Mouse (Mus musculus) lung, embryonic 15.5 days (tissue): ENCODE measurements at regions not wholly inside any gene's neighbourhood (a gene's known extent, or its start where the extent isn't known, plus 50 kb on each side); places are given as distances from the start of the nearest gene placed in this dataset.

Source experiments
- ATAC-seq: fragments of 200-750 bp; cut with Nextera tagmentation; 2 replicates; pipeline ENCODE4 v1.8.0; 2017; ENCODE audit warnings: moderate number of reproducible peaks, borderline replicate concordance; ENCODE audit not compliant: low FRiP score, low TSS enrichment; ENCODE audit errors: extremely low read depth
- H3K27ac ChIP-seq: fragments of 300-500 bp; sonication (generic); 2 replicates; pipeline ENCODE4 v1.5.1; 2015; ENCODE audit warnings: moderate library complexity, mild to moderate bottlenecking, inconsistent platforms
- H3K27me3 ChIP-seq: fragments of 300-500 bp; sonication (generic); 2 replicates; pipeline ENCODE4 v1.6.1; 2015; ENCODE audit warnings: inconsistent platforms
- H3K36me3 ChIP-seq: fragments of 300-500 bp; sonication (generic); 2 replicates; pipeline ENCODE4 v1.6.1; 2015; ENCODE audit warnings: inconsistent platforms
- H3K4me1 ChIP-seq: fragments of 300-500 bp; sonication (generic); 2 replicates; pipeline ENCODE4 v1.6.1; 2015; ENCODE audit warnings: inconsistent platforms
- H3K4me2 ChIP-seq: fragments of 300-500 bp; sonication (generic); 2 replicates; pipeline ENCODE4 v1.6.1; 2015; ENCODE audit warnings: inconsistent platforms, mild to moderate bottlenecking, moderate library complexity
- H3K4me3 ChIP-seq: fragments of 300-500 bp; sonication (generic); 2 replicates; pipeline ENCODE4 v1.5.1; 2015; ENCODE audit warnings: mild to moderate bottlenecking, inconsistent platforms
- H3K9ac ChIP-seq: fragments of 300-500 bp; sonication (generic); 2 replicates; pipeline ENCODE4 v1.6.1; 2015; ENCODE audit warnings: inconsistent platforms
- H3K9me3 ChIP-seq: fragments of 300-500 bp; sonication (generic); 2 replicates; pipeline ENCODE4 v1.6.1; 2016; ENCODE audit warnings: inconsistent platforms
- WGBS: fragments of 180-500 bp; shearing (Covaris S2); methylation state at CpG from one replicate; pipeline ENCODE4 v1.1.7; 2015; 5-methylcytosine and 5-hydroxymethylcytosine counted together

- 91% methylated on average over 1 of the region's 1 CpGs for WGBS
- ATAC-seq: no peak
- Histone ChIP-seq H3K9me3 (no peaks in the 10 kb centered on the region), H3K36me3 (no peaks in the 10 kb centered on the region), H3K27me3 (no peaks in the 10 kb centered on the region), H3K4me2 (no peak overlapping the region), H3K9ac (no peak overlapping the region), H3K27ac (no peak overlapping the region), H3K4me3 (no peak overlapping the region), H3K4me1 (no peaks in the 10 kb centered on the region)
Measured at GRCm38 (mm10) chr6:111738983-111739382, 534.6 kb upstream of the Lmcd1 start.

DNA sequence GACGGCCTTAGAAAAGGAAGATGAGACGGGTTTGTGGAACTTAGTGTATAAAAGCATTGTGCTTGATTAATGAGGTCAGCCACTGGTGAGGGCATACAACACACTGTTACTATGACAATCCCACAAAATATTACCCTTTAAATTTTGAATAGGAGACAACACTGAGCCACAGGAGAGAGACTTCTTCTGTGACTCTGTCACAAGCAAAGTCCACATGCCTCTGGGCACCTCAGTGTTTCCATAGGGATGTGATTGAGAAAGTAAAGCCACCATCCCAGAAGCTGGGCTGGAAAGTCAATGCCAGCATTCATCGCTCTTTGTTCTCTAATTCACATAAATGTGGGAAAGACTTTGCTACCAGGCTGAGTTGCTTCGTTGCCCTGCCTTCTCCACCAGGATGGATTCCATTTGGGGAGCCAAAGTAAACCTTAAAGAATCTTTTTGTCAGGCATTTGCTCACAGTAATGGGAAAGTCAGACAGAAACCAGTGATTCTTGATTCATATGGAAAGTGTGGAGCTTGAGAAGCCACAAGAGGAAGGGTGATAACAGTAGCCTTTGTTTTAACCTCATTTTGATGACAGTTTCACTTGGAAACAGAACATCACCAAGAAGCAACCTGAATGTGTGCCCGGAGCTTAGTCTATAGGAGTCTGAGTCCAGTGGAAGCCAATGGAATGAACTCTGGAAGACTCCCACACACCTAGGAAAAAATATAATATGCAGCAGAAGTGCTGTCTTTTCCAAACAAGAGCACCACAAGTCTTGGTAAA is 491.7 kb upstream of the Lmcd1 start:
- H3K36me3 ChIP-seq: no peaks in the 10 kb centered on the region
- H3K9me3 ChIP-seq: no peaks in the 10 kb centered on the region
- 81% methylated on average over 5 of the region's 5 CpGs for WGBS

DNA sequence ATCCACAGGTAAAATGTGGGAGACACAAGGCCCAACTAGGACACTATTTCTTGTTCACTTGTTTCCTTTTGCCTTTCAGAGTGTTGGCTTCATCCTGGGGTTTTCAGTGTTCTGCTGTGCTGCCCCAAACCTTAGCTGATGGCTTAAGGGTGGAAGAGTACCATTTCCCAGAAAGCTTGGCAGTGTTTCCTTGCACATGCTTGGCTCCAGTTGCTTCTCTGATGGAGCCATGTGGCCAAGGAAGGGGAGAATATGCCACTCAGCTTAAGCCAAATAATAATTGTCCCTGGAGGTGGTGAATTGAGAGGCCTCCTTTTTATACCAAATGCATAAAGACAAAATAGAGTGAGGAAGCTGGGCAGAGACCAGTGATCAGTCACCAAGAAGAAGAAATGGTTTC is 464.9 kb upstream of the Lmcd1 start:
- no peaks in the 10 kb centered on the region for H3K4me1 ChIP-seq
- no peak overlapping the region for H3K9ac ChIP-seq
- no peaks in the 10 kb centered on the region for H3K27me3 ChIP-seq
- no peaks in the 10 kb centered on the region for H3K36me3 ChIP-seq
- H3K4me3 ChIP-seq: no peak overlapping the region
- no peak overlapping the region for H3K4me2 ChIP-seq
- no peaks in the 10 kb centered on the region; the same call in 1 of the 2 replicates for H3K9me3 ChIP-seq
- H3K27ac ChIP-seq: no peak overlapping the region
- ATAC-seq: no peak

More for the DNA sequence above, 491.7 kb upstream of the Lmcd1 start:
- no peak for ATAC-seq
- H3K4me3 ChIP-seq: no peak overlapping the region
- no peak overlapping the region for H3K4me2 ChIP-seq
- H3K27ac ChIP-seq: no peak overlapping the region
- H3K4me1 ChIP-seq: no peaks in the 10 kb centered on the region
- H3K9ac ChIP-seq: no peak overlapping the region
- H3K27me3 ChIP-seq: no peaks in the 10 kb centered on the region

DNA sequence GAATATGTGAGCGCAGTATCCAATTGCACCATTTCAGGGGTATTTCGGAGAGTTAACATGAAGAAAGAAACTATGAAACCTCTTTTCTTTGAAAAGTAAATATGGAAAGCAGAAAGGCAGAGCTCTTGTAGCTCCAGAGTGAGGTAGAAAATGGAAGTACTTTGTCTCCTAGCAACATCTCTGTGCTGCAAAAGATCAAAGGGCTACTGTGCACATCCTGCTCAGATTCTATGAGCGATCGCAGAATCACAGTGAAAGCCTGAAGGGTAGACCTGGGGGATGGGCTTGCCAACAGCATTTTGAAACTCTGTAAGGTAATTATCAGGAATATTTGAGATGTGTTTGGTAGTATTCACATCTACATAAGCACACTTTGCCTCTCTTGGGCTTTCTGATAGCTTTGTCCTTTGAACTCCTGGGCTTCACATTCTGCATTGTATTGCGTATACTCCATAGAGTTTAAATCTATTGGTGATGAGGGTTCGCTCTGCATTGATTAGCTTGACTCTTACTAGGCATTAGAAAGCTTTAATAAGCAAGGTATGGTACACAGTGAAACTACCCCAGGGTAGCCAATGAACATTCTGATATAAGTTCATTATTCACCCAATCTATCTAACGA is 459.5 kb upstream of the Lmcd1 start:
- Histone ChIP-seq H3K4me1 (no peaks in the 10 kb centered on the region), H3K27ac (0 out of 2 replicates have a peak overlapping the region, but pooled peaks have one; percentile 9), H3K36me3 (no peaks in the 10 kb centered on the region), H3K4me2 (no peak overlapping the region), H3K9ac (no peak overlapping the region), H3K4me3 (no peak overlapping the region), H3K27me3 (no peaks in the 10 kb centered on the region), H3K9me3 (no peaks in the 10 kb centered on the region; the same call in 1 of the 2 replicates)
- ATAC-seq: peak; percentile 77; the same call in 1 of the 2 replicates
- 59% methylated on average over 7 of the region's 7 CpGs for WGBS

DNA sequence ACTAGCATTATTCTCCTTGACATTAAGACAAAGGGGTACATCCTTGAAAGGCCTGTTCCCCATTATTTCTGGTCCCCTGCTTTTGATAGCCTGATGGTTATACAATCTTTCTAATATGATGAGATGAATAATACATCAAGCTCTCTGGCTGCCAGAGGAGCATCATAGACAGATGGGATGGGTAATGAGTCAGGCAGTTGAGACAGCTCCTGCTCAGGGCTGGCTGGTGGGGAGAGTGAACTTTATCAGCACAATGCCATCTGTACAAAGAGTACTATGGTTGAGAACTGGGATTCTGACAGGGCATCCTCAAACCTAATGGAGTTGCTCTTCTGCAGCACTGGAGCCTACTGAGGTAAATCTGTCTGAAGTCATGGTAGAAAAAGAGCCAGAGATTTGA is 458.4 kb upstream of the Lmcd1 start:
- Histone ChIP-seq H3K4me1 (no peaks in the 10 kb centered on the region), H3K36me3 (no peaks in the 10 kb centered on the region), H3K4me3 (no peak overlapping the region), H3K27me3 (no peaks in the 10 kb centered on the region), H3K9ac (no peak overlapping the region), H3K27ac (no peak overlapping the region), H3K4me2 (no peak overlapping the region), H3K9me3 (no peaks in the 10 kb centered on the region; the same call in 1 of the 2 replicates)
- no peak for ATAC-seq

- H3K4me1 ChIP-seq: no peaks in the 10 kb centered on the region
- 78% methylated on average over 3 of the region's 3 CpGs for WGBS
- H3K27ac ChIP-seq: no peak overlapping the region
- H3K9ac ChIP-seq: no peak overlapping the region
- H3K36me3 ChIP-seq: no peaks in the 10 kb centered on the region
- ATAC-seq: no peak
- no peaks in the 10 kb centered on the region; the same call in 1 of the 2 replicates for H3K9me3 ChIP-seq
- no peaks in the 10 kb centered on the region for H3K27me3 ChIP-seq
- H3K4me3 ChIP-seq: no peak overlapping the region
- no peak overlapping the region for H3K4me2 ChIP-seq
Measured at GRCm38 (mm10) chr6:111820265-111820664, 453.3 kb upstream of the Lmcd1 start.

- WGBS: 46% methylated on average over 6 of the region's 6 CpGs
- no peaks in the 10 kb centered on the region for H3K4me1 ChIP-seq
- no peak for ATAC-seq
- no peak overlapping the region for H3K9ac ChIP-seq
- no peak overlapping the region for H3K27ac ChIP-seq
- H3K36me3 ChIP-seq: no peaks in the 10 kb centered on the region
- H3K27me3 ChIP-seq: no peaks in the 10 kb centered on the region
- no peaks in the 10 kb centered on the region for H3K9me3 ChIP-seq
- H3K4me2 ChIP-seq: no peak overlapping the region
- H3K4me3 ChIP-seq: no peak overlapping the region
Measured at GRCm38 (mm10) chr6:111844321-111844835, 429.2 kb upstream of the Lmcd1 start.

GRCm38 (mm10) chr6:111866101-111866598 is 407.4 kb upstream of the Lmcd1 start:
- no peaks in the 10 kb centered on the region for H3K4me1 ChIP-seq
- H3K36me3 ChIP-seq: no peaks in the 10 kb centered on the region
- 52% methylated on average over 3 of the region's 3 CpGs for WGBS
- H3K27ac ChIP-seq: no peak overlapping the region
- no peaks in the 10 kb centered on the region for H3K27me3 ChIP-seq
- H3K4me2 ChIP-seq: no peak overlapping the region
- H3K9ac ChIP-seq: no peak overlapping the region
- H3K4me3 ChIP-seq: no peak overlapping the region
- no peaks in the 10 kb centered on the region for H3K9me3 ChIP-seq
- no peak for ATAC-seq

DNA sequence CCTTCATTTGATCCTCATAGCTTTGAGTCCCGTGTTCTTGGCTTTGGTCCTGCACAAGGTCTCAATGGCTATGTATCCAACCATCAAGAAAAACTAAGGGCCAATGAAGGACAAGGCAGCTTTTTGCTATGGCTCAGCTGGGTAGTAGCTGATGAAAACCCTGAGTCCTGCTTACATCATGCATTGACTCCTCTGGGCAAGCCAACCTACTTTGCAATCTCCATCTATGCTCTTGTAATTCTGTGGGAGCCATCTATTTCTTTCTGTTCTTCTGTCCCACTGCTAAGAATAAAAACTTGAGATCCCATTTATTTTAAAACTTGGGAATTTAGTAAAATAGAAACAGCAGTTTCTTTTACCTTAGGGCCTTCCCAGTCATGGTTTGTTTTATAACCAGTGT is 391.0 kb upstream of the Lmcd1 start:
- Histone ChIP-seq H3K4me2 (no peak overlapping the region), H3K9me3 (no peaks in the 10 kb centered on the region), H3K4me3 (no peak overlapping the region), H3K9ac (no peak overlapping the region), H3K4me1 (no peaks in the 10 kb centered on the region), H3K27me3 (no peaks in the 10 kb centered on the region), H3K27ac (no peak overlapping the region), H3K36me3 (no peaks in the 10 kb centered on the region)
- no peak for ATAC-seq
- WGBS: 74% methylated on average over 1 of the region's 1 CpGs

DNA sequence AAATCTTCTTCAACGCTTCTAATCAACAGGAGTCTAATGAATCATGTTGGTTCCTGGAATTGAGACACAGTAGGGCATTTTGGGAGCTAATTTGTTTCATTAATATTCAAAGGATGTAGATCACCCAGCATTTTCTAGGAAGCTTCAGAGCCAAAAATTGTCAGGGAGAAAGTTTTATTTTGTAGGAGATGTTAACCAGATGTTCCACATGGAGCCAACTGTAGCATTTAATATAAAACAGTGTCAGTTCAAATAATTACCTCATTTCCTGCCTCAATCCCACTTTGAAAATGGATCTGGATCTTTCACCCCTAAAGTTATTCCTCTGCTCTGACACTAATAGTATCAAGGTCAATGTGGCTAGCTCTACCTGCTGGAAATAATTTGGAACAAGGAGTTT is 389.6 kb upstream of the Lmcd1 start:
- Histone ChIP-seq H3K27me3 (no peaks in the 10 kb centered on the region), H3K36me3 (no peaks in the 10 kb centered on the region), H3K4me2 (no peak overlapping the region), H3K9me3 (no peaks in the 10 kb centered on the region), H3K9ac (no peak overlapping the region), H3K4me1 (no peaks in the 10 kb centered on the region), H3K4me3 (no peak overlapping the region), H3K27ac (no peak overlapping the region)
- 65% methylated on average over 1 of the region's 1 CpGs for WGBS
- no peak for ATAC-seq

DNA sequence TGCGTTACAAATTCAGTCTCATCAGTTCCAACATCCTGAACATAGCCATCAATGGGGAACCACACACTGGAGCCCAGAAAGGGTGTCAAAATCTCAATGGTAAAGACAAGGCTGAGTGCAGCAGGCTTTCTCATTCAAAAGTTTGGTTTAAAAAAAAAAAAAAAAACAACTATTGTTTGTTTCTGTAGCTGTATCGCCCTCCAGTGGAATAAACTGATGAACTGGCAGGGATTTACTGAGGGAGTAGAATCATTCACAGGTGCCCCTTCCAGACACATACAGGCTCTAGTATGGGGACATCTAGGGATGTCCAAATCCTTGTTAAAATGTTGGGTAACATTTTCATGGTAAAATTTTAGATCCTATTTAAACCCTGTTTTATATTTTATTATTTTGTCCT is 361.6 kb upstream of the Lmcd1 start:
- WGBS: 57% methylated on average over 2 of the region's 2 CpGs
- H3K9ac ChIP-seq: no peak overlapping the region
- no peak overlapping the region for H3K4me3 ChIP-seq
- no peaks in the 10 kb centered on the region for H3K9me3 ChIP-seq
- H3K36me3 ChIP-seq: no peaks in the 10 kb centered on the region
- no peaks in the 10 kb centered on the region for H3K4me1 ChIP-seq
- ATAC-seq: no peak
- no peak overlapping the region for H3K4me2 ChIP-seq
- no peaks in the 10 kb centered on the region for H3K27me3 ChIP-seq
- H3K27ac ChIP-seq: no peak overlapping the region

- WGBS: 89% methylated on average over 11 of the region's 11 CpGs
- ATAC-seq: no peak
- H3K4me3 ChIP-seq: no peak overlapping the region
- H3K4me1 ChIP-seq: no peaks in the 10 kb centered on the region; the same call in 1 of the 2 replicates
- H3K36me3 ChIP-seq: no peaks in the 10 kb centered on the region
- no peak overlapping the region for H3K27ac ChIP-seq
- no peaks in the 10 kb centered on the region for H3K9me3 ChIP-seq
- H3K9ac ChIP-seq: no peak overlapping the region
- no peak overlapping the region for H3K4me2 ChIP-seq
- no peaks in the 10 kb centered on the region for H3K27me3 ChIP-seq
Measured at GRCm38 (mm10) chr6:111913771-111914405, 359.7 kb upstream of the Lmcd1 start.
